Mouse (Mus musculus) megakaryocyte, embryonic 14.5 days (primary cell): ENCODE measurements around the gene Trappc1. TPM values are rescaled to one million over a fixed set of nuclear protein-coding genes. Genes with fewer than 3 reads are reported as not detected.
"Not testable (repeated sequence)": the region's sequence is repeated elsewhere in the genome, so short reads cannot be mapped to it uniquely, and the experiment has no call there.

Experiments used
- H3K27me3 ChIP-seq: replicated peaks from 2 replicates; pipeline ENCODE3; 2012; ENCODE audit warnings: inconsistent platforms
- H3K36me3 ChIP-seq: replicated peaks from 2 replicates; pipeline ENCODE3; 2012; ENCODE audit warnings: low read length, inconsistent platforms, mixed read lengths
- H3K4me1 ChIP-seq: 2 replicates; pipeline ENCODE4 v1.6.1; 2012; ENCODE audit warnings: inconsistent platforms
- H3K4me3 ChIP-seq: replicated peaks from 2 replicates; pipeline ENCODE3; 2012; ENCODE audit warnings: moderate library complexity, mild to moderate bottlenecking, inconsistent platforms
- H3K9me3 ChIP-seq: 2 replicates; pipeline ENCODE4 v1.6.1; 2012; ENCODE audit warnings: inconsistent platforms
- FLI1 ChIP-seq: IDR thresholded peaks from 2 replicates; pipeline ENCODE4 v1.6.1; 2012; ENCODE audit warnings: low read length, inconsistent platforms, mixed read lengths
- GATA1 ChIP-seq: IDR thresholded peaks from 3 replicates; pipeline ENCODE4 v1.6.1; 2012; ENCODE audit warnings: mixed read lengths, low read length, inconsistent platforms, borderline replicate concordance
- polyA plus RNA-seq: library from polyadenylated mRNA; stranded (reverse); fragments of >175 nt; gene quantifications from 2 replicates; pipeline ENCODE4 v1.2.3, GENCODE M21; 2012; ENCODE audit warnings: low replicate concordance; ENCODE audit not compliant: insufficient read depth

The Trappc1 gene
- polyA plus RNA-seq, 1 experiment = 11.6 TPM

GRCm38 (mm10) chr11:69311266-69311665 is 12.5 kb upstream of the Trappc1 start:
- peaks cover 7% of the 10 kb centered on the region; the same call in 1 of the 2 replicates for H3K4me1 ChIP-seq
- no peak overlapping the region for H3K4me3 ChIP-seq
- H3K36me3 ChIP-seq = peaks cover 74% of the 10 kb centered on the region
- TF ChIP-seq FLI1 (no peak), GATA1 (no peak)
- H3K27me3 ChIP-seq = peaks cover 3% of the 10 kb centered on the region
- H3K9me3 ChIP-seq = no peaks in the 10 kb centered on the region

GRCm38 (mm10) chr11:69316361-69316760 is 7.4 kb upstream of the Trappc1 start:
- TF ChIP-seq FLI1 = no peak
- TF ChIP-seq GATA1 = no peak
- peaks cover 54% of the 10 kb centered on the region for H3K36me3 ChIP-seq
- peaks cover 15% of the 10 kb centered on the region; the same call in 1 of the 2 replicates for H3K4me1 ChIP-seq
- peaks cover 4% of the 10 kb centered on the region for H3K27me3 ChIP-seq
- no peaks in the 10 kb centered on the region for H3K9me3 ChIP-seq
- H3K4me3 ChIP-seq = peak overlapping the region; percentile 25

- H3K4me1 ChIP-seq = peaks cover 25% of the 10 kb centered on the region
- not testable (repeated sequence) for H3K27me3 ChIP-seq, H3K4me3 ChIP-seq, H3K9me3 ChIP-seq
- H3K36me3 ChIP-seq = peaks cover 48% of the 10 kb centered on the region
Measured at GRCm38 (mm10) chr11:69318000-69318399, 5.8 kb upstream of the Trappc1 start.

DNA sequence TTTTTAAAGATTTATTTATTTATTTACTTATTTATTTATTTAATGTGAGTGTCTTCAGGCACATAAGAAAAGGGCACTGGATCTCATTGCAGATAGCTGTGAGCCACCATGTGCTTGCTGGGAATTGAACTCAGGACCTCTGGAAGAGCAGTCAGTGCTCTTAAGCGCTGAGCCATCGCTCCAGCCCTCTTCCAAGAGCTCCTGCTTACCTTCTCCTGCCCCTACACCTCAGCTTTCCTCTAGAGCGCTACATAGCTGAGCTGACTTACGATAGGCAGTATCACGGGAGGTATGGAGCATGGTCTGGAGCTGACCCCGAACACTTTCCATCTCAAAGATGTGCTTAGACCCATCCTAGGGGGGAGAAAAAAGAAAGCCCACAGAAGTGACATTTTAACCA is 2.2 kb upstream of the Trappc1 start:
- Histone ChIP-seq H3K27me3 (peaks cover 3% of the 10 kb centered on the region), H3K4me1 (peaks cover 46% of the 10 kb centered on the region), H3K4me3 (no peak overlapping the region), H3K36me3 (peaks cover 29% of the 10 kb centered on the region), H3K9me3 (no peaks in the 10 kb centered on the region)
- no peak for TF ChIP-seq GATA1
- TF ChIP-seq FLI1 = no peak

DNA sequence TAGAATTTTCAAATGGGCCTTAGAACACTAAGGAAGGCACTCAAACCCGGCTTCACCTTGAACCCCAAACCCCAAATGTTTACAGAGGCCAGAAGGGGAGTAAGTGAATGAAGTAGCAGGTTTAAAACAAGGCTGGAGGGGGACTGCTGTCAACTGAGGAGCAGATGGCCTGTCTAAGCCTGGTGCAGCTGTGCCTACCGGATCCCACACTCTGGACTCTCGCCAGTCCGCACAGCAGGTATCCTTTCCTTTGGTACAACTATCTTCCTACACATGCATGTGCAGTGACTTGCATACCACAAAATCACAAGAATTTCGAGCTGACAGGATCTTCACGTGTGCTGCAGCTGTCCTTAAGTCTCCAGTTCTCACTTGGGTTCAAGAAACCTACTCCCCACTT is 1.8 kb upstream of the Trappc1 start:
- no peak overlapping the region for H3K4me3 ChIP-seq
- H3K36me3 ChIP-seq = peaks cover 29% of the 10 kb centered on the region
- peaks cover 7% of the 10 kb centered on the region for H3K27me3 ChIP-seq
- peaks cover 51% of the 10 kb centered on the region for H3K4me1 ChIP-seq
- TF ChIP-seq GATA1 (no peak), FLI1 (no peak)
- H3K9me3 ChIP-seq = no peaks in the 10 kb centered on the region

DNA sequence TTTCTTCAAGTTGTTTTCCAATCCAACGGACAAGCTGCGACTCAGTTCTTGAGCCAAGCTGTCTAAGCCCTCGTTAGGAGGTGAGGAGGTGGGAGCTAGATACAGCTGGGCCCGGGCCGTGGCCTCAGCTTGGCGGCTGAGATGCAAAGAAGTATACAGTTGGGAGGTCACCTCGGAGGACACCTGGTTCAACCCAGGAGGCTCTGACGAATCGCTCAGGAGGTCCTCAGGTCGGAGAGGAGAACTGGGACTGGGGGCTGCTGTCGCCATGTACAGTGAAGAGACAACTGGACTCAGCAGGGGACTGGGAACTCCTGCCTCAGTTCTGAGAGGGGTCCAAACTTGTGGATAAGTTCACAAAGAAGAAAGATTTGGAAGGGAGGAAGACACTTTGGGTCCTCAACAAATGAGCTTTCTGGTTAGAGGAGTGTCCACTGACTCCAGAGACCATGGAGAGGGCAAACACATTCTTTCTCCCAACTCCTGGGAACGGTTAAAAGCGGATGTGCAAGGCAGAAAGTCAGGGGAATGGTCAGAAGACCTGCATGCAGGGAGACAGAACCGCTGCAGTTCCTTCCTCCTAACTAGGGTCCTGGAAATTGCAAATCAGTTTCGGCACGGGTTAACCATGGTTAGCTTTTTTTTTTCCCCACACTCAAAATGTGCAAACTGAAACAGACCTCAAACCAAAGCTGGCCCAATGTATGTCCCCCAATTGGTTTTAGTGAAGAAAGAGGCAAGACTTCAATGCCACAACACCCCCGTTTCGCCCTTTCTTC is 898 bp upstream of the Trappc1 start:
- Histone ChIP-seq H3K4me3 (peak overlapping the region; percentile 94), H3K9me3 (no peaks in the 10 kb centered on the region), H3K36me3 (peaks cover 24% of the 10 kb centered on the region), H3K4me1 (peaks cover 59% of the 10 kb centered on the region), H3K27me3 (peaks cover 16% of the 10 kb centered on the region)
- TF ChIP-seq FLI1 = no peak
- TF ChIP-seq GATA1 = no peak

- Histone ChIP-seq H3K4me1 (peaks cover 63% of the 10 kb centered on the region), H3K27me3 (peaks cover 34% of the 10 kb centered on the region), H3K4me3 (peak overlapping the region; percentile 94), H3K36me3 (peaks cover 7% of the 10 kb centered on the region), H3K9me3 (no peaks in the 10 kb centered on the region)
- TF ChIP-seq GATA1 = no peak
- no peak for TF ChIP-seq FLI1
Measured at GRCm38 (mm10) chr11:69324749-69325148, 969 bp downstream of the Trappc1 start.

DNA sequence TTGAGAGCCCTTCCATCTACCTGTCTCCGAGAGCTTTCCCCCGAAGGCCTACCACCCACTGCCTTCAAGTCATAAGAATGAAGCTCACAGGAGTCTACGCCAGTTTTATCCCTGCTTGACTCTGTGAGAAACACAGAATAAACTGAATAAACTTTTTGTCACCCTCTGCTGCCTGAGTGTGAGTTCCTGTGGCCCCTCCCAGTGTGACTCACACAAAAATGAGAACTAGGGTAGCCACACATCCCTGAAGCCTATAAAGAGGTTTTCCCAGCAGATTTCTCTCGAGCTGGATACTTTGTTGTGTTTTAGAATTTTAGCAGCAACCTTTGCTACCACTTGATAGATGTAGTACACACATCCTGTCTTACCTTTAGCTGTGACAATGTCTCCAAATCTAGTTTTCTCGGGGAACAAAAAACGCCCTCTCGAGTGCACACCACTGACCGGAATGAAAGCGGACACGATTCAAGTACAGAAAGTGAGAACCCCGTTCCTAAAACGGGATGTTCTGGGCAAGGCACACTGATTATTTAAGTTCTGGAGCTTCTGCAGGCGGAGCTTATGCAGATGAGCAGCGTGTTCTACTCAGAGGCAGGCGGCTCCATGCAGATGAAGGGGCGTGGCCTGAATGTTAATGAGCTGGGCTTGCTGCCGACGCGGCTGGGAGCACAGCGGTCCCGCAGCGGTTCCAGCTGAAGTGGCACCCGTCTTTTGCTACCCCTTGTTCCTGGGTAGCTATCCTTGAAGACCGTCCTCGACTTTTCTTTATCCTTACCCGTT is 2.0 kb downstream of the Trappc1 start, which contains the start of gene Kcnab3:
Gene Kcnab3, plus strand, starts transcription at position 631 of the 780 bp plus-strand sequence.
- Histone ChIP-seq H3K4me1 (peaks cover 62% of the 10 kb centered on the region), H3K36me3 (no peaks in the 10 kb centered on the region), H3K4me3 (peak within 1 kb of the TSS; percentile 91), H3K9me3 (no peaks in the 10 kb centered on the region), H3K27me3 (peaks cover 44% of the 10 kb centered on the region)
- TF ChIP-seq FLI1 (no peak), GATA1 (no peak)

DNA sequence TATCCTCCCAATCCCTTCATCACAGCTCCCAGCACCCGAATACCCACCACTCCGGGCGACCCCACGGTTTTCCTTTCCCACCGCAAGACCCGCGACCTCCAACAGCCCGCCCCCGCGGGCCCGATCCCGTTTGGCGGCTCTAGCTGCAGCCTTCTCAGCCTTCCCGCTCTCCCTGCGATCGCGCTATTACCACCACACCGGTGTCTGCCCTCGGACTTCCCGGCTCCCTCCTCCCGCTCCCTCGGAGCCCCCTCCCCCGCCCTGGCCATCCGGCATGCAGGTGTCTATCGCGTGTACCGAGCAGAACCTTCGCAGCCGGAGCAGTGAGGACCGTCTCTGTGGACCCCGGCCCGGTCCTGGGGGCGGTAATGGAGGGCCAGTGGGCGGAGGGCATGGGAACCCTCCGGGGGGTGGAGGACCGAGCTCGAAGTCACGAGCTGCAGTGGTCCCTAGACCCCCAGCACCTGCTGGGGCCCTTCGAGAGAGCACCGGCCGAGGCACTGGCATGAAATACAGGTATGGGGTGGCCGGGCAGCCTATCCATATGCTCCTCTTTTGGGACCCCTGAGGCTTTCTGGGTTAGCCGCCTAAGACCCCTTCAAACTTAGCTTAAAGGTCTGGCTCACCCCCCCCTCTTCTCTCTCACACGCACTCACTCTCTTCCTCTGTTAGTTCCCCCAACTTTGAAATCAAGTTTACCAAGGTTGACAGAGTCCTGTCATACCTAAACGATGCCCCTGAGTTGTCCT is 2.8 kb downstream of the Trappc1 start:
- Histone ChIP-seq H3K27me3 (peaks cover 52% of the 10 kb centered on the region), H3K4me1 (peaks cover 70% of the 10 kb centered on the region), H3K36me3 (no peaks in the 10 kb centered on the region), H3K4me3 (peak overlapping the region; percentile 91), H3K9me3 (no peaks in the 10 kb centered on the region)
- no peak for TF ChIP-seq FLI1
- no peak for TF ChIP-seq GATA1
